Mouse (Mus musculus): ENCODE measurements at regions not wholly inside any gene's neighbourhood (a gene's known extent, or its start where the extent isn't known, plus 50 kb on each side); places are given as distances from the start of the nearest gene placed in this dataset.

- no peak overlapping the region for H3K4me2 ChIP-seq (ENCODE audit: low read depth, low read length)
- no peaks in the 10 kb centered on the region for H3K27me3 ChIP-seq (ENCODE audit: control insufficient read depth, insufficient read depth, low read depth, low read length)
- no peaks in the 10 kb centered on the region for H3K36me3 ChIP-seq (ENCODE audit: control insufficient read depth, insufficient read depth, low read length)
- no peak overlapping the region for H3K9ac ChIP-seq (ENCODE audit: low read length)
- no peaks in the 10 kb centered on the region; the same call in 1 of the 2 replicates for H3K4me1 ChIP-seq (replicated peaks; ENCODE audit: control insufficient read depth, insufficient read depth, low read length)
- H3K4me3 ChIP-seq (ENCODE audit: low read length): no peak overlapping the region
- H3K27ac ChIP-seq (ENCODE audit: low read length): no peak overlapping the region
- WGBS: 87% methylated on average over 8 of the region's 8 CpGs
- ATAC-seq (ENCODE audit: low read depth): no peak
- no peaks in the 10 kb centered on the region for H3K9me3 ChIP-seq (ENCODE audit: control insufficient read depth, low read length)
Measured at GRCm38 (mm10) chr2:116988953-116989674, 110.6 kb downstream of the Tmco5 start.

GRCm38 (mm10) chr2:116990106-116990505, 111.6 kb downstream of the Tmco5 start:
- 85% methylated on average over 1 of the region's 1 CpGs for WGBS
- H3K27ac ChIP-seq (ENCODE audit: low read length): no peak overlapping the region
- H3K27me3 ChIP-seq (ENCODE audit: control insufficient read depth, insufficient read depth, low read depth, low read length): no peaks in the 10 kb centered on the region
- H3K4me3 ChIP-seq (ENCODE audit: low read length): no peak overlapping the region
- H3K9me3 ChIP-seq (ENCODE audit: control insufficient read depth, low read length): no peaks in the 10 kb centered on the region
- ATAC-seq (ENCODE audit: low read depth): no peak
- no peaks in the 10 kb centered on the region for H3K4me1 ChIP-seq (replicated peaks; ENCODE audit: control insufficient read depth, insufficient read depth, low read length)
- no peak overlapping the region for H3K4me2 ChIP-seq (ENCODE audit: low read depth, low read length)
- no peaks in the 10 kb centered on the region for H3K36me3 ChIP-seq (ENCODE audit: control insufficient read depth, insufficient read depth, low read length)
- no peak overlapping the region for H3K9ac ChIP-seq (ENCODE audit: low read length)

DNA sequence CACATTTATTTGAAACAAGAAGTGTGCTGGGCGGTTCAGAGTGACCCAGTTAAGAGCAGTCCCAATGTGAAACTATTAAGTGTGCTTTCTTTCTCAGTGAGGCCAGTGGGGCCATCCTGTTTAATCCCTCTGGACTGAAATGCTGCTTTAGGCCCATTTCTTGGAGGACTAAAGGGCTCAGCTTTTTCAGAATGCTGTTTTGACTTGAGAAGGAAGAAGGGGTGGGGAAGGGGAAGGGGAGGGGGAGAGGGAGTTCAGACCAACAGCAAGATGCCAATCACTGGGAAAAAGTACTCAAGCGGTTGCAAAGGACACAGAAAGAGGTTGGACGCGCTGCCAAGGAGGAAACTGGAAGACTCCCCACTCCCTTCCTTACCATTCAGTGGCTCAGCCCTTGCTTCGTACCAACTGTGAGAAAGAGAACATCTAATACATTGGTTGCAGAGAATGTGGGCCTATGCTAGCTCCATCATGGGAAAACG, 113.1 kb downstream of the Tmco5 start:
- Histone ChIP-seq H3K36me3 (ENCODE audit: control insufficient read depth, insufficient read depth, low read length) (no peaks in the 10 kb centered on the region), H3K4me3 (ENCODE audit: low read length) (no peak overlapping the region), H3K9me3 (ENCODE audit: control insufficient read depth, low read length) (no peaks in the 10 kb centered on the region), H3K9ac (ENCODE audit: low read length) (no peak overlapping the region), H3K27ac (ENCODE audit: low read length) (no peak overlapping the region), H3K27me3 (ENCODE audit: control insufficient read depth, insufficient read depth, low read depth, low read length) (no peaks in the 10 kb centered on the region), H3K4me2 (ENCODE audit: low read depth, low read length) (no peak overlapping the region), H3K4me1 (replicated peaks; ENCODE audit: control insufficient read depth, insufficient read depth, low read length) (no peaks in the 10 kb centered on the region)
- WGBS: 67% methylated on average over 6 of the region's 6 CpGs
- ATAC-seq (ENCODE audit: low read depth): no peak

DNA sequence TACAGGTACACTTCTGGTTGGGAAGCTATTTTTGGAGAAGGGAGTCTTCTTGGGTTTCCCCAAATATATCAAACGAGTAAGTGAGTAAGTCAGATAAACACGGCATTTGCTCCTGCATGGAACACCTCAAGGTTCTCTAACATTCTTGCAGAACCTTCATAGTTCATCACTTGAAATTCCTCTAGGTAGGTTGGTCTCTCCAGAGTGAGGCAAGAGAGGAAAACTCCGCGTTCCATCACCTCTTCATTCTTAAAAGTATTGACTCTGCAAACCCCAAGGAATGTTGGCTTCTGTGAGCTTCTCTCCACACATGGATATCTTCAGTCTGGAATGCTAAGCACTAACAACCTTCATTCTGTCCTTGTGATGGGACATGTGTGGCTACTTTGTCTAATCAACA, 115.2 kb downstream of the Tmco5 start:
- H3K4me1 ChIP-seq (replicated peaks; ENCODE audit: control insufficient read depth, insufficient read depth, low read length): no peaks in the 10 kb centered on the region
- H3K9me3 ChIP-seq (ENCODE audit: control insufficient read depth, low read length): no peaks in the 10 kb centered on the region
- H3K9ac ChIP-seq (ENCODE audit: low read length): no peak overlapping the region
- H3K27me3 ChIP-seq (ENCODE audit: control insufficient read depth, insufficient read depth, low read depth, low read length): no peaks in the 10 kb centered on the region
- no peak overlapping the region for H3K27ac ChIP-seq (ENCODE audit: low read length)
- H3K4me3 ChIP-seq (ENCODE audit: low read length): no peak overlapping the region
- no peak overlapping the region for H3K4me2 ChIP-seq (ENCODE audit: low read depth, low read length)
- no peak for ATAC-seq (ENCODE audit: low read depth)
- WGBS: 54% methylated on average over 4 of the region's 4 CpGs
- no peaks in the 10 kb centered on the region for H3K36me3 ChIP-seq (ENCODE audit: control insufficient read depth, insufficient read depth, low read length)

DNA sequence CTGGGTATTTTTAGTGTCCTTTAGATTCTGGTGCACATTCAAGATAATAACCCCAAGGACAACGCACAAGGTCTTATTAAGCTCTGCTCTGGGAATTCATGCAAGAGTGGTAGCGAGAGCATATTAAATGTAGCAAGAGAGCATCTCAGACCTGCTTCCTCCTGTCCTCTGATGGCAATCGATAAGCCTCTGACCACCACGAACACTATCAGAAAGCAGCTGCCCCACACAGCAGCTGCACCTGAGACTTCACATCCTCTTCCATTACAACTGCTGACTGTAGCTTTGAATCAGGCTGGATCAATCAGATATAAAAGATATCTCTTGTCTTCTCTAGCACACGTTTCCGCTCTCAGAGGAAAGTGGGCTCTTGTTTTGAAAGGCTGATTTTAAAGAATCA, 117.8 kb downstream of the Tmco5 start:
- 82% methylated on average over 6 of the region's 6 CpGs for whole genome bisulfite sequencing
- Histone ChIP-seq H3K27me3 (ENCODE audit: control insufficient read depth, insufficient read depth, low read depth, low read length) (no peaks in the 10 kb centered on the region), H3K9ac (ENCODE audit: low read length) (no peak overlapping the region), H3K36me3 (ENCODE audit: control insufficient read depth, insufficient read depth, low read length) (no peaks in the 10 kb centered on the region), H3K9me3 (ENCODE audit: control insufficient read depth, low read length) (no peaks in the 10 kb centered on the region), H3K4me2 (ENCODE audit: low read depth, low read length) (no peak overlapping the region), H3K4me1 (replicated peaks; ENCODE audit: control insufficient read depth, insufficient read depth, low read length) (no peaks in the 10 kb centered on the region), H3K4me3 (ENCODE audit: low read length) (no peak overlapping the region), H3K27ac (ENCODE audit: low read length) (no peak overlapping the region)
- ATAC-seq (ENCODE audit: low read depth): no peak

GRCm38 (mm10) chr2:116998822-116999221, 120.3 kb downstream of the Tmco5 start:
- H3K27ac ChIP-seq (ENCODE audit: low read length): no peak overlapping the region
- no peaks in the 10 kb centered on the region for H3K4me1 ChIP-seq (replicated peaks; ENCODE audit: control insufficient read depth, insufficient read depth, low read length)
- ATAC-seq (ENCODE audit: low read depth): no peak
- WGBS: 50% methylated on average over 1 of the region's 1 CpGs
- H3K9ac ChIP-seq (ENCODE audit: low read length): no peak overlapping the region
- H3K4me3 ChIP-seq (ENCODE audit: low read length): no peak overlapping the region
- no peaks in the 10 kb centered on the region for H3K9me3 ChIP-seq (ENCODE audit: control insufficient read depth, low read length)
- H3K36me3 ChIP-seq (ENCODE audit: control insufficient read depth, insufficient read depth, low read length): no peaks in the 10 kb centered on the region
- no peaks in the 10 kb centered on the region for H3K27me3 ChIP-seq (ENCODE audit: control insufficient read depth, insufficient read depth, low read depth, low read length)
- no peak overlapping the region for H3K4me2 ChIP-seq (ENCODE audit: low read depth, low read length)

DNA sequence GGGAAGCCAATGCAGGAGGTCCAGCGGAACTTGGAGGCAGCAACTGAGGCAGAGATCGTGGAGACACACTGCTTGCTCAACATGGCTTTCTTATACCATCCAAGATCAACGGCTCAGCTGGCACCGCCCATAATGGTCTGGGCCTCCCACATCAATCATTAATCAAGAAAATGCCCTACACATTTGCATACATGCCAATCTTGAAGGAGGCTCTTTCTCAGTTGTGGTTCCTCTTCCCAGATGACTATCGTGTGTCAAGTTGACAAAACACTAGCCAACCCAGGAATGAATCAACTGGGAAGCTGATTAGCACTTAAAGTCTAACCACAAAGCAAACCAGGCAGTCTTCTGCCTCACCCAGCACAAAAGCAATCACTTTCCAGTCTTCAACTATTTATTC, 121.1 kb downstream of the Tmco5 start:
- ATAC-seq (ENCODE audit: low read depth): no peak
- H3K27me3 ChIP-seq (ENCODE audit: control insufficient read depth, insufficient read depth, low read depth, low read length): no peaks in the 10 kb centered on the region
- WGBS: 66% methylated on average over 5 of the region's 5 CpGs
- no peak overlapping the region for H3K27ac ChIP-seq (ENCODE audit: low read length)
- H3K9me3 ChIP-seq (ENCODE audit: control insufficient read depth, low read length): no peaks in the 10 kb centered on the region
- no peak overlapping the region for H3K9ac ChIP-seq (ENCODE audit: low read length)
- no peak overlapping the region for H3K4me2 ChIP-seq (ENCODE audit: low read depth, low read length)
- no peak overlapping the region for H3K4me3 ChIP-seq (ENCODE audit: low read length)
- H3K36me3 ChIP-seq (ENCODE audit: control insufficient read depth, insufficient read depth, low read length): no peaks in the 10 kb centered on the region
- H3K4me1 ChIP-seq (replicated peaks; ENCODE audit: control insufficient read depth, insufficient read depth, low read length): no peaks in the 10 kb centered on the region

GRCm38 (mm10) chr2:117003976-117004375, 117.2 kb upstream of the Spred1 start:
- Histone ChIP-seq H3K9ac (ENCODE audit: low read length) (no peak overlapping the region), H3K4me2 (ENCODE audit: low read depth, low read length) (no peak overlapping the region), H3K27me3 (ENCODE audit: control insufficient read depth, insufficient read depth, low read depth, low read length) (no peaks in the 10 kb centered on the region), H3K9me3 (ENCODE audit: control insufficient read depth, low read length) (no peaks in the 10 kb centered on the region), H3K4me3 (ENCODE audit: low read length) (no peak overlapping the region), H3K36me3 (ENCODE audit: control insufficient read depth, insufficient read depth, low read length) (no peaks in the 10 kb centered on the region), H3K27ac (ENCODE audit: low read length) (no peak overlapping the region), H3K4me1 (replicated peaks; ENCODE audit: control insufficient read depth, insufficient read depth, low read length) (no peaks in the 10 kb centered on the region)
- no peak for ATAC-seq (ENCODE audit: low read depth)
- 93% methylated on average over 2 of the region's 2 CpGs for WGBS

DNA sequence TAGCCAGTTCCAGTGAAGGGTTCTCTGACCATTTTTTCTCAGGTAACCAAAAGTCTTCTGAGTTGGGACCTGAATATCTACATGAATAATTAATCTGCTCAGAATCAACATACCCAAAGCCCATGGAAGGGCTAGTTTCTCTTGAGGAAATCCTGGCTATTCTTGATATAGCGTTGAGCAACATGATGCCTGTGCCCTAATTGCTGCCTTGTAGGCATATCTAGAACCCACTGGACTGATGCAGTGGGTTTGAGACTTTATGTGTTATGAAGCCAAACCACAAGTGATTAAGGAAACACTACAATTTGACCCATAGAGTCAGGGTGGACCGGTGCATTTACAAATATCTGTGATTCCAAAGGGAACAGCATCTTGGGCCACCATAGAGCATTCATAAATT, 114.3 kb upstream of the Spred1 start:
- Histone ChIP-seq H3K27ac (ENCODE audit: low read length) (no peak overlapping the region), H3K27me3 (ENCODE audit: control insufficient read depth, insufficient read depth, low read depth, low read length) (no peaks in the 10 kb centered on the region), H3K4me2 (ENCODE audit: low read depth, low read length) (no peak overlapping the region), H3K4me3 (ENCODE audit: low read length) (no peak overlapping the region), H3K4me1 (replicated peaks; ENCODE audit: control insufficient read depth, insufficient read depth, low read length) (no peaks in the 10 kb centered on the region), H3K9ac (ENCODE audit: low read length) (no peak overlapping the region), H3K9me3 (ENCODE audit: control insufficient read depth, low read length) (no peaks in the 10 kb centered on the region), H3K36me3 (ENCODE audit: control insufficient read depth, insufficient read depth, low read length) (no peaks in the 10 kb centered on the region)
- ATAC-seq (ENCODE audit: low read depth): no peak
- WGBS: 85% methylated on average over 2 of the region's 2 CpGs

GRCm38 (mm10) chr2:117008922-117009321, 112.3 kb upstream of the Spred1 start:
- no peak for ATAC-seq (ENCODE audit: low read depth)
- H3K27ac ChIP-seq (ENCODE audit: low read length): no peak overlapping the region
- no peak overlapping the region for H3K4me2 ChIP-seq (ENCODE audit: low read depth, low read length)
- H3K27me3 ChIP-seq (ENCODE audit: control insufficient read depth, insufficient read depth, low read depth, low read length): no peaks in the 10 kb centered on the region
- H3K4me3 ChIP-seq (ENCODE audit: low read length): no peak overlapping the region
- no peaks in the 10 kb centered on the region for H3K9me3 ChIP-seq (ENCODE audit: control insufficient read depth, low read length)
- H3K36me3 ChIP-seq (ENCODE audit: control insufficient read depth, insufficient read depth, low read length): no peaks in the 10 kb centered on the region
- H3K9ac ChIP-seq (ENCODE audit: low read length): no peak overlapping the region
- no peaks in the 10 kb centered on the region for H3K4me1 ChIP-seq (replicated peaks; ENCODE audit: control insufficient read depth, insufficient read depth, low read length)

All from lung, embryonic 16.5 days (tissue).